Mouse (Mus musculus): ENCODE data around the gene Nsun2. TPM values are rescaled to one million over a fixed set of nuclear protein-coding genes. Genes with fewer than 3 reads are reported as not detected.

Nsun2 gene
- polyA plus RNA-seq, 1 experiment from 2014 or later, result 73.3 TPM

- Histone ChIP-seq H3K27ac (no peak overlapping the region), H3K9ac (no peak overlapping the region), H3K9me3 (ENCODE audit: control insufficient read depth, low read length) (no peaks in the 10 kb centered on the region), H3K4me1 (replicated peaks; ENCODE audit: control insufficient read depth, insufficient read depth, low read length) (no peaks in the 10 kb centered on the region), H3K4me2 (replicated peaks) (no peak overlapping the region), H3K36me3 (replicated peaks; ENCODE audit: control insufficient read depth, insufficient read depth) (no peaks in the 10 kb centered on the region), H3K4me3 (replicated peaks; ENCODE audit: low read length) (no peak overlapping the region), H3K27me3 (ENCODE audit: control insufficient read depth, insufficient read depth, low read length) (no peaks in the 10 kb centered on the region)
- 91% methylated on average over 10 of the region's 10 CpGs for WGBS
- ATAC-seq (ENCODE audit: low FRiP score) (no peak), DNase-seq (ENCODE audit: low spot score) (no peak)
Measured at GRCm38 (mm10) chr13:69672565-69672964, 139.0 kb downstream of the Nsun2 start.

GRCm38 (mm10) chr13:69673197-69673920, 139.8 kb downstream of the Nsun2 start:
- Histone ChIP-seq H3K4me3 (replicated peaks; ENCODE audit: low read length) (no peak overlapping the region), H3K4me1 (replicated peaks; ENCODE audit: control insufficient read depth, insufficient read depth, low read length) (no peaks in the 10 kb centered on the region), H3K4me2 (replicated peaks) (no peak overlapping the region), H3K27ac (no peak overlapping the region), H3K9me3 (ENCODE audit: control insufficient read depth, low read length) (no peaks in the 10 kb centered on the region), H3K36me3 (replicated peaks; ENCODE audit: control insufficient read depth, insufficient read depth) (no peaks in the 10 kb centered on the region), H3K9ac (no peak overlapping the region), H3K27me3 (ENCODE audit: control insufficient read depth, insufficient read depth, low read length) (no peaks in the 10 kb centered on the region)
- no peak for DNase-seq (ENCODE audit: low spot score)
- ATAC-seq (ENCODE audit: low FRiP score), result no peak
- 90% methylated on average over 5 of the region's 5 CpGs for WGBS

- H3K4me1 ChIP-seq (replicated peaks; ENCODE audit: control insufficient read depth, insufficient read depth, low read length), result no peaks in the 10 kb centered on the region
- no peak for ATAC-seq (ENCODE audit: low FRiP score)
- H3K27ac ChIP-seq, result no peak overlapping the region
- no peak overlapping the region for H3K9ac ChIP-seq
- WGBS, result 64% methylated on average over 10 of the region's 10 CpGs
- no peak overlapping the region for H3K4me3 ChIP-seq (replicated peaks; ENCODE audit: low read length)
- H3K9me3 ChIP-seq (ENCODE audit: control insufficient read depth, low read length), result no peaks in the 10 kb centered on the region
- no peak overlapping the region for H3K4me2 ChIP-seq (replicated peaks)
- H3K36me3 ChIP-seq (replicated peaks; ENCODE audit: control insufficient read depth, insufficient read depth), result no peaks in the 10 kb centered on the region
- H3K27me3 ChIP-seq (ENCODE audit: control insufficient read depth, insufficient read depth, low read length), result no peaks in the 10 kb centered on the region
- no peak for DNase-seq (ENCODE audit: low spot score)
Measured at GRCm38 (mm10) chr13:69673921-69674618, 140.5 kb downstream of the Nsun2 start.

Other genes starting within 250 kb of the Nsun2 start
- gene Tent4a, start 871 bp downstream of the Nsun2 start, polyA plus RNA-seq (2014; fragmentation: Nextera tagmentation; extraction: Ambion mirVana), result 8.9 and 9.3 TPM in 2 replicates
- gene Srd5a1, start 77.7 kb downstream of the Nsun2 start, polyA plus RNA-seq (2014; fragmentation: Nextera tagmentation; extraction: Ambion mirVana), result 25.3 and 32.9 TPM in 2 replicates
- gene Ube2ql1, start 206.1 kb downstream of the Nsun2 start, polyA plus RNA-seq (2014; fragmentation: Nextera tagmentation; extraction: Ambion mirVana), result 49.4 and 49.8 TPM in 2 replicates